Mouse (Mus musculus): Measurements from ENCODE around the gene Gramd1b.

DNA sequence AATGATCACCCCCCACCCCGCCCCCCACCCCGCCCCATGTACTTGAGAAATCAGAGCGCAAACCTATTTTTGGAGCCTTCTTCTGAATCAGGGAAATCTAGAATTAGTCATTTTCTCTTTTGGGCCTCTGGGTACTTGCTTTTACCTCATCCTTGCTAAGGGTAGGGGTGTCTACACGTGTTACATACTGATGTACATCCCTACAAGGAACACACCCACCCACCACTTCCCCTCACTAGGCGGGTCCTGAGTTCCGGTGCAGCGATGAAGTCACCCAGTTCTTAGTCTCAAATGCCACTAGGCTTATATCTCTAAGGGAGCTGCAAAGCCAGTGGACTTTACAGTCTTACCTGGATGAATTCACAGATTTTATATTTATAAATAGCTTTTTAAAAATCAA is 187.4 kb downstream of the Gramd1b start:
- TF ChIP-seq CTCF (IDR thresholded peaks at IDR 0.05; ENCODE audit: borderline replicate concordance, extremely low read depth, insufficient read depth, insufficient read length) = no peak
- no peak for TF ChIP-seq POLR2A (IDR thresholded peaks at IDR 0.05; ENCODE audit: borderline replicate concordance, extremely low read depth, insufficient read depth, insufficient read length, poor library complexity, severe bottlenecking)

Measured in brain, embryonic 14.5 days (tissue).